8 mouse cellular contexts compared by ENCODE assay signal in the genomic region with DNA sequence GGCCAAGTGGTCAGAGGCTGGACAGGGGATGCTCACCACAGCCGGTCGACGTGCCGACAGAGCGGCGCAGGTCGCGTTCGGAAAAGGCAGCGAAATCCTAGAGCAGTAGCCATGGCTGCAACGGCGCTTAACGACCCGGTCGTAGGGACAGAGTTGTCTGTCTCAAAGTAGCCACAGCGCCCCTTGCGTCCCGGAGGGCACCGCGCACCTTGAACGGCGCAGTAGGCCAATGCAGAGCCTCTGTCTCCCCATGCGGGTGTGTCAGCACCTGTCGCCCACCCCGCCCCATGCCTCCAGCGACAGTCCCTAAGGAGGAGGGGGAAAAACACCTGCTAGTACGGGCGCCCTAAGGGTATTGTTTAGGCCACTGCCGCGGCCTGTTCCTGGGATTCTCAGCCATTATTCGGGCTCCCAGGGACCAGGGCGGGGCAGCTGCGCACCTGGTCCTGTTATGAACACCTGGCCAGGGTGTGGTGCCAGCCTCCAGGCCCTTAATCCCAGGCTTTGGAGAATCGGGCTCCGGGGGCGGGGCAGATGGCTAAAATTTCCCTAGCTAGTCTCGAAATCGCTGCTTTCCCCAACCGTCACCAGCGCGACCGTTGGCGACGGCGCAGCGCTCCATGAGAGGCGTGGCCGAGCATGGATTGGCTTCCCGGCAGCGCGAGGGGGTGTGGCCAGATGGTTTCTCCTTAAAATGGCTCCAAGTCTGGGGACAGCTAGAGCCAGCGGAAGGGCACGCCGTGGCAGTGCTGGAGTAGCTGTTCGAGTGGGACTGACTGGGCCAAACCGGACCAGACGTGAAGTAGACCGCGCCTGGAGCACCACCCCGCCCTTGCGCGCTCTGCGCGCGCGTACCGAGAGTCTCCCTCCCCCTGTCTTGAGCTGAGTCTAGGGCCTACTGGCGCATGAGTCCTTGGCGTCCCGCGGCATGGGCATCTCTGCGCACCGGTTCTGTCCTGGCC. TPM values are rescaled to one million over a fixed set of nuclear protein-coding genes. Genes with fewer than 3 reads are reported as not detected.
DNase-seq lines count a peak whose midpoint lies in the region; ATAC-seq and TF ChIP-seq lines count a peak whose summit lies in the region.

Ndufaf3 (minus strand) TSS at position 620 of the 962 bp plus-strand sequence.

- H3K79me2 ChIP-seq in liver, adult 2 months (ENCODE audit: control insufficient read depth, insufficient read depth, low read length) = no peaks in the 10 kb centered on the region
- H3K79me2 ChIP-seq in myocyte (ENCODE audit: control insufficient read depth, insufficient read depth) = peaks cover 3% of the 10 kb centered on the region

- ATAC-seq in erythroblast, adult 5-6 weeks (replicated peaks; ENCODE audit: low FRiP score, poor library complexity, severe bottlenecking) = peak; percentile 75
- peak; percentile 82 for ATAC-seq in kidney, embryonic 16.5 days (ENCODE audit: low FRiP score, low TSS enrichment)

- peaks cover 48% of the 10 kb centered on the region for H3K4me1 ChIP-seq in heart, embryonic 10.5 days
- peaks cover 32% of the 10 kb centered on the region for H3K4me1 ChIP-seq in kidney, embryonic 16.5 days (ENCODE audit: insufficient read depth, low read length)
- H3K4me1 ChIP-seq in liver, adult 2 months (ENCODE audit: control insufficient read depth, insufficient read depth, low read length) = peaks cover 12% of the 10 kb centered on the region

- WGBS in heart, embryonic 10.5 days = under 1% methylated on average over 73 of the region's 73 CpGs
- WGBS in kidney, embryonic 16.5 days = under 1% methylated on average over 73 of the region's 73 CpGs
- WGBS in liver, adult 2 months = under 1% methylated on average over 72 of the region's 73 CpGs

- H3K27me3 ChIP-seq in heart, embryonic 10.5 days (ENCODE audit: insufficient read depth, poor library complexity, severe bottlenecking) = no peaks in the 10 kb centered on the region
- H3K27me3 ChIP-seq in kidney, embryonic 16.5 days (ENCODE audit: insufficient read depth, low read length) = no peaks in the 10 kb centered on the region
- no peaks in the 10 kb centered on the region for H3K27me3 ChIP-seq in liver, adult 2 months (ENCODE audit: control insufficient read depth, insufficient read depth, low read length)
- no peaks in the 10 kb centered on the region for H3K27me3 ChIP-seq in myocyte (ENCODE audit: control insufficient read depth, insufficient read depth, insufficient read length)
- H3K27me3 ChIP-seq in splenic B cell, adult 2 months (ENCODE audit: control insufficient read depth, insufficient read depth, low read length, poor library complexity, severe bottlenecking) = no peaks in the 10 kb centered on the region

- H3K4me2 ChIP-seq in kidney, embryonic 16.5 days (replicated peaks; ENCODE audit: low read depth, low read length) = peak within 1 kb of the TSS; percentile 100
- H3K4me2 ChIP-seq in myocyte (ENCODE audit: low read depth) = peak within 1 kb of the TSS; percentile 99

- no peaks in the 10 kb centered on the region for H3K9me3 ChIP-seq in heart, embryonic 10.5 days
- H3K9me3 ChIP-seq in kidney, embryonic 16.5 days (ENCODE audit: low read length) = no peaks in the 10 kb centered on the region

- peak within 1 kb of the TSS; percentile 55 for H3ac ChIP-seq in myocyte (ENCODE audit: control insufficient read depth, insufficient read length)

- peak within 1 kb of the TSS; percentile 85 for H3K4me3 ChIP-seq in heart, embryonic 10.5 days
- peak within 1 kb of the TSS; percentile 86 for H3K4me3 ChIP-seq in kidney, embryonic 16.5 days (ENCODE audit: low read length)
- peak within 1 kb of the TSS; percentile 73 for H3K4me3 ChIP-seq in liver, adult 2 months (ENCODE audit: insufficient read depth, low read depth, low read length)
- H3K4me3 ChIP-seq in myocyte = peak within 1 kb of the TSS; percentile 82

- H3K27ac ChIP-seq in heart, embryonic 10.5 days = peak within 1 kb of the TSS; percentile 94
- peak within 1 kb of the TSS; percentile 96 for H3K27ac ChIP-seq in kidney, embryonic 16.5 days (ENCODE audit: low read length)
- H3K27ac ChIP-seq in liver, adult 2 months (replicated peaks; ENCODE audit: insufficient read depth, low read depth, low read length) = peak within 1 kb of the TSS; percentile 75

- H3K9ac ChIP-seq in kidney, embryonic 16.5 days (replicated peaks; ENCODE audit: low read length) = peak within 1 kb of the TSS; percentile 85
- H3K9ac ChIP-seq in liver, adult 2 months (ENCODE audit: low read depth, low read length) = peak within 1 kb of the TSS; percentile 82

- DNase-seq in B cell, adult 2 months = peak; percentile 98 to 99
- DNase-seq in brain, adult 2 months (ENCODE audit: low read depth, low spot score) = peak; percentile 98
- peak; percentile 98 for DNase-seq in heart, embryonic 10.5 days (ENCODE audit: low spot score)
- DNase-seq in liver, adult 2 months (ENCODE audit: extremely low read depth, low read depth, low spot score) = peak; percentile 90
- peak; percentile 96 for DNase-seq in splenic B cell, adult 2 months (ENCODE audit: low read depth, low spot score)

- H3K36me3 ChIP-seq in heart, embryonic 10.5 days = peaks cover 53% of the 10 kb centered on the region
- H3K36me3 ChIP-seq in kidney, embryonic 16.5 days (ENCODE audit: insufficient read depth, low read length) = peaks cover 46% of the 10 kb centered on the region
- H3K36me3 ChIP-seq in liver, adult 2 months (ENCODE audit: control insufficient read depth, insufficient read depth, low read length) = peaks cover 2% of the 10 kb centered on the region; the same call in 1 of the 2 replicates
- peaks cover 19% of the 10 kb centered on the region for H3K36me3 ChIP-seq in myocyte (ENCODE audit: control insufficient read depth, insufficient read depth)
- H3K36me3 ChIP-seq in splenic B cell, adult 2 months (ENCODE audit: control insufficient read depth, insufficient read depth, low read length, poor library complexity, severe bottlenecking) = peaks cover 6% of the 10 kb centered on the region

- TF ChIP-seq POLR2A in liver, adult 2 months (IDR thresholded peaks at IDR 0.05; ENCODE audit: extremely low read depth, insufficient read depth, low read length) = peak; percentile 100
- TF ChIP-seq POLR2A in myocyte (IDR thresholded peaks at IDR 0.05; ENCODE audit: insufficient read length, low read depth) = peak; percentile 99

- TF ChIP-seq CTCF in liver, adult 2 months (IDR thresholded peaks at IDR 0.05; ENCODE audit: low read depth, low read length) = peak; percentile 93

TF ChIP-seq in myocyte, 11 proteins besides CTCF, POLR2A, EP300 and RAD21:
- TF ChIP-seq SRF (IDR thresholded peaks at IDR 0.05; ENCODE audit: control insufficient read depth, insufficient read length, low read depth) = peak; percentile 40
- TF ChIP-seq MYOG (IDR thresholded peaks at IDR 0.05; ENCODE audit: control insufficient read depth in 1 of 3, insufficient read depth in 1 of 3, insufficient read length in 2 of 3, low read depth in 2 of 3) = peak; percentile 58 to 95 (median 95)
- no peak for TF ChIP-seq USF1 (IDR thresholded peaks at IDR 0.05; ENCODE audit: low read depth)
- TF ChIP-seq POLR2AphosphoS2 (IDR thresholded peaks at IDR 0.05; ENCODE audit: insufficient read length, low read depth) = peak; percentile 95
- peak; percentile 6 for TF ChIP-seq TCF3 (IDR thresholded peaks at IDR 0.05; ENCODE audit: insufficient read length, low read depth)
- peak; percentile 13 for TF ChIP-seq REST (IDR thresholded peaks at IDR 0.05; ENCODE audit: insufficient read depth, insufficient read length)
- TF ChIP-seq MAX (IDR thresholded peaks at IDR 0.05; ENCODE audit: low read depth) = no peak
- TF ChIP-seq E2F4 (IDR thresholded peaks at IDR 0.05; ENCODE audit: insufficient read depth) = no peak
- peak in 2 of 3 experiments; percentile 87 to 95 for TF ChIP-seq MYOD1 (IDR thresholded peaks at IDR 0.05; ENCODE audit: control insufficient read depth in 1 of 3, insufficient read length in 2 of 3, low read depth in 2 of 3)
- no peak for TF ChIP-seq TCF12 (IDR thresholded peaks at IDR 0.05; ENCODE audit: insufficient read depth, poor library complexity, severe bottlenecking)
- no peak for TF ChIP-seq CEBPB (IDR thresholded peaks at IDR 0.05; ENCODE audit: insufficient read depth, poor library complexity, severe bottlenecking)
TF ChIP-seq in myocyte: peak in this region for 6.

RNA-seq across cellular contexts. Expression of gene Ndufaf3, which starts in this region (rescaled TPM):
- total RNA-seq in erythroblast, adult 5-6 weeks (2015; ENCODE audit: low replicate concordance) = 8.3 and 15.9 TPM in 2 replicates
- total RNA-seq in erythroblast, adult 5-6 weeks (2017; ENCODE audit: low replicate concordance) = 3.1 and 4.2 TPM in 2 replicates
- 50.5 and 58.6 TPM in 2 replicates for polyA plus RNA-seq in heart, embryonic 10.5 days (2016; fragmentation: Nextera tagmentation; extraction: Ambion mirVana)
- polyA plus RNA-seq in kidney, embryonic 16.5 days (2015; fragmentation: Nextera tagmentation; extraction: Ambion mirVana) = 47.6 and 48.6 TPM in 2 replicates
- total RNA-seq in liver, adult 2 months (2014; rRNA removed) = 12.0 and 13.4 TPM in 2 replicates
- polyA plus RNA-seq in liver, adult 2 months (2012; rRNA removed) = 29.0 and 31.3 TPM in 2 replicates
- polyA plus RNA-seq in myocyte (2012; fragmentation: generic; extraction: Trizol) = 25.8 TPM

Comparison
In these comparisons a context has a peak if more than half of its experiments do, and no peak if none do; other contexts are left out.
1. Peak in every context shown above with its lines: DNase-seq, ATAC-seq, H3K4me3 ChIP-seq and H3K27ac ChIP-seq.